Mouse (Mus musculus) ES-Bruce4 (cell line): ENCODE results near the gene Mst1. TPM values are rescaled to one million over a fixed set of nuclear protein-coding genes. Genes with fewer than 3 reads are reported as not detected.

ENCODE experiments used
- H3K27ac ChIP-seq: 2 replicates; pipeline ENCODE4 v1.5.1; 2012; ENCODE audit warnings: low read length, inconsistent platforms; ENCODE audit not compliant: insufficient read depth
- H3K27me3 ChIP-seq: 2 replicates; pipeline ENCODE4 v1.6.1; 2012; ENCODE audit warnings: mild to moderate bottlenecking, low read length, inconsistent platforms; ENCODE audit not compliant: control insufficient read depth, poor library complexity, insufficient read depth, severe bottlenecking
- H3K36me3 ChIP-seq: 2 replicates; pipeline ENCODE4 v1.6.1; 2012; ENCODE audit warnings: inconsistent platforms, mild to moderate bottlenecking, low read length, moderate library complexity; ENCODE audit not compliant: control insufficient read depth, poor library complexity, insufficient read depth, severe bottlenecking
- H3K4me1 ChIP-seq: one replicate; pipeline ENCODE4 v1.8.1; 2011; ENCODE audit warnings: low read length; ENCODE audit not compliant: control insufficient read depth, insufficient read depth
- H3K4me3 ChIP-seq: 2 replicates; pipeline ENCODE4 v1.5.1; 2011; ENCODE audit warnings: low read depth, mild to moderate bottlenecking, low read length
- H3K9ac ChIP-seq: 2 replicates; pipeline ENCODE4 v1.6.1; 2012; ENCODE audit warnings: low read depth, mild to moderate bottlenecking, inconsistent platforms; ENCODE audit not compliant: poor library complexity, severe bottlenecking
- H3K9me3 ChIP-seq: replicated peaks from 2 replicates; pipeline ENCODE4 v1.6.1; 2012; ENCODE audit warnings: mild to moderate bottlenecking, low read length, inconsistent platforms; ENCODE audit not compliant: control insufficient read depth, poor library complexity, insufficient read depth, severe bottlenecking
- CTCF ChIP-seq: IDR thresholded peaks from one replicate; pipeline ENCODE4 v1.8.1; 2011; ENCODE audit warnings: low read depth, low read length
- EP300 ChIP-seq: IDR thresholded peaks from 2 replicates; pipeline ENCODE4 v1.6.1; 2011; ENCODE audit warnings: low read depth, low read length; ENCODE audit not compliant: insufficient read depth
- POLR2A ChIP-seq: IDR thresholded peaks from one replicate; pipeline ENCODE4 v1.8.1; 2011; ENCODE audit warnings: low read length; ENCODE audit not compliant: insufficient read depth
- polyA plus RNA-seq: library from polyadenylated mRNA; stranded (reverse); fragments of >200 nt; gene quantifications from 2 replicates; pipeline ENCODE4 v1.2.4, GENCODE M21; 2011; ENCODE audit warnings: low read depth; ENCODE audit not compliant: missing spikeins, insufficient read depth, insufficient read length

Mst1 gene
- polyA plus RNA-seq, 1 experiment = 1.2 TPM

- Histone ChIP-seq H3K9me3 (no peaks in the 10 kb centered on the region), H3K27me3 (no peaks in the 10 kb centered on the region), H3K9ac (no peak overlapping the region), H3K27ac (no peak overlapping the region), H3K4me3 (no peak overlapping the region), H3K36me3 (0 out of 2 replicates have a peak, but pooled peaks cover 3% of the 10 kb centered on the region), H3K4me1 (no peaks in the 10 kb centered on the region)
- no peak for TF ChIP-seq EP300
- TF ChIP-seq POLR2A = no peak
These were observed 24.5 kb upstream of the Mst1 start for GRCm38 (mm10) chr9:108055661-108056237.

DNA sequence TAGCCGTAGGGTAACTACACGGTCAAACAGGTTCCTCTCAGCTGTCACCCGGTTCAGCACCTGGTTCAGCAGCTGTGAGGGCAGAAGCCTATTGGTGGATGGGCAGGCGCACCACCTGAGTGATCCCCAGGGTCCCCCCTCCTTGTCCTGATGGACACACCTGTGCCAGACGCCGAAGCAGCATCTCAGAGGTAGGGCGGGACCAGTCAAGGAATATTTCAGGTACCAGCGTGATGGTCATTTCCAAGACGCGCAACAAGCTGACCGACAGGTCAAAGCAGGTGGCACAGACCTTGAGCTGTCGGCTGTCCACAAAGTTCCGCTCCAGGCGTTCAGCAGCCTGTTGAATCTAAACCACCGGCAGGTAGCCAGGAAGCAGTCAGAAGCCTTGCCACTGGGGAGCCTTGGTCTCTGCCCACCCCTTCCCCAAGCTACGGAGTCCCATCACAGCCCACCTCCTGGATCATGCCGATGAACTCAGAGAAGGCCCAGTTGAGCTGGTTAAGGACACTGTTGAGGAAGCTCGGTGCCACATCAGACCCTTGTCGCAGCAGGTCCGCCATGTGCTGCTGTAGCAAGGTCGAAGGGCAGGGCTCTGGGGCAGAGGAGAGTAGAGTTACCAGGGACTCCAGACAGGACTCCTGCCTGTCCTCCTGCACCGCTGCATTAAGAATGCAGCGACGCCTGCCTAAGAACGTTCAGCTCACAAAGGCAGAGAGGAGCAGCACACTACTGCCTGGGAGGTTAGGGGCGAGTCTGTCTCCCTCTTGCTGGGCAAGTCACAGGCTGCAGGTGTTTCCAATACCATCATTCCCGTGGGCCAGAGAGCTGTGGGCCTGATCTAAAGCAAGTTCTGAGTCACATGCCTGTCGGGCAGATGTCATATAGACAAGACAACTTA, 23.6 kb upstream of the Mst1 start:
- Histone ChIP-seq H3K9ac (no peak overlapping the region), H3K27ac (no peak overlapping the region), H3K4me1 (no peaks in the 10 kb centered on the region), H3K4me3 (0 out of 2 replicates have a peak overlapping the region, but pooled peaks have one; percentile 9), H3K9me3 (no peaks in the 10 kb centered on the region), H3K36me3 (0 out of 2 replicates have a peak, but pooled peaks cover under 1% of the 10 kb centered on the region), H3K27me3 (no peaks in the 10 kb centered on the region)
- TF ChIP-seq POLR2A = no peak
- TF ChIP-seq EP300 = no peak
- no peak for TF ChIP-seq CTCF

DNA sequence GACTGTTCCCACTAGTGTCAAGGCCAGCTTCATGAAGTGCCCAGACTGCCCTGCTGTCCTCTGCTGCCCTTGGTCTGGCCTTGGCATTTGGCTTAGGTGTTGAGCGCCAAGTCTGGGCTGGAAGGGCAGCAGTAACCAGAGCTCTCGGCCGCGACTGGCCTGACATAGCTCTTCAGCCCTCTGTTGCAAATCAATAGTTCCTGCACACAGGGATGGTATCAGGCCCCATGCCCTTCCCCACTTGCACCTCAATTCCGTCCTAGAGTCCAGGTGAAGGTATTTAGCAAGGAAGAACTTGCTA, 23.0 kb upstream of the Mst1 start:
- Histone ChIP-seq H3K4me1 (no peaks in the 10 kb centered on the region), H3K36me3 (no peaks in the 10 kb centered on the region), H3K4me3 (no peak overlapping the region), H3K9me3 (no peaks in the 10 kb centered on the region), H3K27me3 (no peaks in the 10 kb centered on the region), H3K9ac (no peak overlapping the region), H3K27ac (no peak overlapping the region)
- TF ChIP-seq EP300 = no peak
- no peak for TF ChIP-seq CTCF
- TF ChIP-seq POLR2A = no peak

- H3K27me3 ChIP-seq = no peaks in the 10 kb centered on the region
- H3K9ac ChIP-seq = no peak overlapping the region
- no peak overlapping the region for H3K27ac ChIP-seq
- H3K4me1 ChIP-seq = no peaks in the 10 kb centered on the region
- TF ChIP-seq CTCF = no peak
- TF ChIP-seq POLR2A = no peak
- TF ChIP-seq EP300 = no peak
- no peaks in the 10 kb centered on the region for H3K9me3 ChIP-seq
- no peak overlapping the region for H3K4me3 ChIP-seq
- H3K36me3 ChIP-seq = no peaks in the 10 kb centered on the region
These were observed 21.9 kb upstream of the Mst1 start for GRCm38 (mm10) chr9:108058291-108058690.

DNA sequence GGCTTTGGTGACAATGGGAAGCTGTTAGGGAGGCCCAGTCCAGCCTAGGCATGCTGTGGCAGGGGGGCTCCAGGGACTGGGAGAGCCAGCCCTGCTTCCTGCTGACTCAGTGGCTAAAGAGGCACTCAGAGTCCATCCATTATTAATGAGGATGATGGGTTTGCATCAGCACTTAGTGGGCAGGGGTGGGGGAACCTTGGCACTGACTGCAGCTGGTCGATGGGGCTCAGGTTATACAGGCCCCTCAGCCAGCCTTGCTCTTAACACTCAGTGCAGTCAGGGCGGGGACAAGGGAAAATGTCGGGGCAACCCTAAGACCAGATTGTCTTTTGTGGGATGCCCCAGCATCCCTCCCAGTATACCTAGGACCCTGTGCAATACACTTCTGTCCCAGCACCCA, 18.1 kb upstream of the Mst1 start:
- TF ChIP-seq POLR2A (no peak), EP300 (no peak), CTCF (no peak)
- Histone ChIP-seq H3K4me1 (no peaks in the 10 kb centered on the region), H3K27ac (no peak overlapping the region), H3K9ac (no peak overlapping the region), H3K9me3 (no peaks in the 10 kb centered on the region), H3K4me3 (no peak overlapping the region), H3K27me3 (no peaks in the 10 kb centered on the region), H3K36me3 (no peaks in the 10 kb centered on the region)

- Histone ChIP-seq H3K36me3 (no peaks in the 10 kb centered on the region), H3K9me3 (no peaks in the 10 kb centered on the region), H3K27me3 (no peaks in the 10 kb centered on the region), H3K4me1 (no peaks in the 10 kb centered on the region), H3K9ac (no peak overlapping the region), H3K4me3 (no peak overlapping the region), H3K27ac (no peak overlapping the region)
- TF ChIP-seq EP300 = no peak
- no peak for TF ChIP-seq CTCF
- no peak for TF ChIP-seq POLR2A
These were observed 16.9 kb upstream of the Mst1 start for GRCm38 (mm10) chr9:108063361-108063760.
